Mouse (Mus musculus): Measurements from ENCODE around the gene Idh1.

- TF ChIP-seq CTCF (IDR thresholded peaks at IDR 0.05; ENCODE audit: extremely low read depth, insufficient read length, insufficient replicate concordance, low read depth, low read length) = no peak
- TF ChIP-seq POLR2A (IDR thresholded peaks at IDR 0.05; ENCODE audit: low read depth, low read length) = no peak
Measured at GRCm38 (mm10) chr1:65217567-65217966, 31.3 kb upstream of the Idh1 start.
